Mouse (Mus musculus): Measurements from ENCODE around the gene Zpbp2. TPM values are rescaled to one million over a fixed set of nuclear protein-coding genes. Genes with fewer than 3 reads are reported as not detected.

The Zpbp2 gene
- total and polyA plus RNA-seq, 3 experiments: 0.12 to 0.58 TPM; not detected in 1

- Histone ChIP-seq H3K4me3 (ENCODE audit: control insufficient read depth in 1 of 2, insufficient read depth in 1 of 2, low read depth in 2 of 2, low read length in 2 of 2) (no peak overlapping the region), H3K27me3 (ENCODE audit: control insufficient read depth in 1 of 2, insufficient read depth in 2 of 2, low read length in 2 of 2) (peaks cover 12 to 16% of the 10 kb centered on the region in 2 experiments), H3K79me2 (ENCODE audit: control insufficient read depth, insufficient read depth, low read length, poor library complexity) (no peaks in the 10 kb centered on the region), H3K36me3 (ENCODE audit: control insufficient read depth in 1 of 2, insufficient read depth in 2 of 2, low read length in 2 of 2) (no peaks in the 10 kb centered on the region), H3K4me1 (ENCODE audit: control insufficient read depth in 1 of 2, insufficient read depth in 2 of 2, low read length in 2 of 2) (no peaks in the 10 kb centered on the region), H3K9me3 (replicated peaks; ENCODE audit: insufficient read depth, low read length) (no peaks in the 10 kb centered on the region), H3K9ac (ENCODE audit: control insufficient read depth, low read depth, low read length, poor library complexity, severe bottlenecking) (no peak overlapping the region), H3K27ac (ENCODE audit: control insufficient read depth, low read depth, low read length) (no peak overlapping the region)
- TF ChIP-seq MAZ (IDR thresholded peaks at IDR 0.05; ENCODE audit: low read depth, low read length) (no peak), ELF1 (IDR thresholded peaks at IDR 0.05; ENCODE audit: low read depth, low read length) (no peak), MYC (IDR thresholded peaks at IDR 0.05; ENCODE audit: low read depth, low read length) (no peak)
- DNase-seq (ENCODE audit: low read depth, low spot score): no peak
Observed at GRCm38 (mm10) chr11:98504926-98505325, 46.0 kb upstream of the Zpbp2 start.

GRCm38 (mm10) chr11:98509434-98509833 lies 41.5 kb upstream of the Zpbp2 start:
- no peak overlapping the region for H3K4me3 ChIP-seq (ENCODE audit: control insufficient read depth in 1 of 2, insufficient read depth in 1 of 2, low read depth in 2 of 2, low read length in 2 of 2)
- no peaks in the 10 kb centered on the region for H3K4me1 ChIP-seq (ENCODE audit: control insufficient read depth in 1 of 2, insufficient read depth in 2 of 2, low read length in 2 of 2)
- H3K27ac ChIP-seq (ENCODE audit: control insufficient read depth, low read depth, low read length): no peak overlapping the region
- no peak overlapping the region for H3K9ac ChIP-seq (ENCODE audit: control insufficient read depth, low read depth, low read length, poor library complexity, severe bottlenecking)
- DNase-seq (ENCODE audit: low read depth, low spot score): no peak
- H3K36me3 ChIP-seq (ENCODE audit: control insufficient read depth in 1 of 2, insufficient read depth in 2 of 2, low read length in 2 of 2): no peaks in the 10 kb centered on the region
- H3K79me2 ChIP-seq (ENCODE audit: control insufficient read depth, insufficient read depth, low read length, poor library complexity): no peaks in the 10 kb centered on the region
- peaks cover 7 to 17% of the 10 kb centered on the region in 2 experiments for H3K27me3 ChIP-seq (ENCODE audit: control insufficient read depth in 1 of 2, insufficient read depth in 2 of 2, low read length in 2 of 2)
- no peak for TF ChIP-seq MAX (IDR thresholded peaks at IDR 0.05; ENCODE audit: low read length)
- no peak for TF ChIP-seq MYC (IDR thresholded peaks at IDR 0.05; ENCODE audit: low read depth, low read length)
- no peaks in the 10 kb centered on the region for H3K9me3 ChIP-seq (replicated peaks; ENCODE audit: insufficient read depth, low read length)

- Histone ChIP-seq H3K27ac (ENCODE audit: control insufficient read depth, low read depth, low read length) (no peak overlapping the region), H3K9me3 (replicated peaks; ENCODE audit: insufficient read depth, low read length) (no peaks in the 10 kb centered on the region), H3K4me3 (ENCODE audit: control insufficient read depth in 1 of 2, insufficient read depth in 1 of 2, low read depth in 2 of 2, low read length in 2 of 2) (no peak overlapping the region), H3K79me2 (ENCODE audit: control insufficient read depth, insufficient read depth, low read length, poor library complexity) (no peaks in the 10 kb centered on the region), H3K27me3 (ENCODE audit: control insufficient read depth in 1 of 2, insufficient read depth in 2 of 2, low read length in 2 of 2) (peaks cover 10 to 12% of the 10 kb centered on the region in 2 experiments), H3K9ac (ENCODE audit: control insufficient read depth, low read depth, low read length, poor library complexity, severe bottlenecking) (no peak overlapping the region), H3K4me1 (ENCODE audit: control insufficient read depth in 1 of 2, insufficient read depth in 2 of 2, low read length in 2 of 2) (no peaks in the 10 kb centered on the region), H3K36me3 (ENCODE audit: control insufficient read depth in 1 of 2, insufficient read depth in 2 of 2, low read length in 2 of 2) (no peaks in the 10 kb centered on the region)
- TF ChIP-seq USF2 (IDR thresholded peaks at IDR 0.05; ENCODE audit: borderline replicate concordance in 1 of 2, insufficient read depth in 1 of 2, low read depth in 1 of 2, low read length in 2 of 2) (no peak), ELF1 (IDR thresholded peaks at IDR 0.05; ENCODE audit: low read depth, low read length) (no peak), CHD1 (IDR thresholded peaks at IDR 0.05; ENCODE audit: low read depth, low read length) (no peak), MYB (IDR thresholded peaks at IDR 0.05; ENCODE audit: low read depth, low read length) (no peak), E2F4 (IDR thresholded peaks at IDR 0.05; ENCODE audit: borderline replicate concordance, low read depth, low read length) (no peak), MAX (IDR thresholded peaks at IDR 0.05; ENCODE audit: low read length) (no peak)
- DNase-seq (ENCODE audit: low read depth, low spot score): no peak
Observed at GRCm38 (mm10) chr11:98510125-98510524, 40.8 kb upstream of the Zpbp2 start.

- TF ChIP-seq MEF2A (IDR thresholded peaks at IDR 0.05; ENCODE audit: extremely low read depth, insufficient replicate concordance, low read depth, low read length, poor library complexity, severe bottlenecking) (no peak), GABPA (IDR thresholded peaks at IDR 0.05; ENCODE audit: low read depth, low read length) (no peak), ZKSCAN1 (IDR thresholded peaks at IDR 0.05; ENCODE audit: low read depth, low read length) (no peak), UBTF (IDR thresholded peaks at IDR 0.05; ENCODE audit: borderline replicate concordance, insufficient read depth, low read depth, low read length) (no peak), TAL1 (IDR thresholded peaks at IDR 0.05; ENCODE audit: low read length) (no peak)
- peaks cover 9 to 19% of the 10 kb centered on the region in 2 experiments for H3K27me3 ChIP-seq (ENCODE audit: control insufficient read depth in 1 of 2, insufficient read depth in 2 of 2, low read length in 2 of 2)
- no peak overlapping the region for H3K27ac ChIP-seq (ENCODE audit: control insufficient read depth, low read depth, low read length)
- H3K9ac ChIP-seq (ENCODE audit: control insufficient read depth, low read depth, low read length, poor library complexity, severe bottlenecking): no peak overlapping the region
- no peak overlapping the region for H3K4me3 ChIP-seq (ENCODE audit: control insufficient read depth in 1 of 2, insufficient read depth in 1 of 2, low read depth in 2 of 2, low read length in 2 of 2)
- no peaks in the 10 kb centered on the region for H3K4me1 ChIP-seq (ENCODE audit: control insufficient read depth in 1 of 2, insufficient read depth in 2 of 2, low read length in 2 of 2)
- no peaks in the 10 kb centered on the region for H3K9me3 ChIP-seq (replicated peaks; ENCODE audit: insufficient read depth, low read length)
- no peaks in the 10 kb centered on the region for H3K36me3 ChIP-seq (ENCODE audit: control insufficient read depth in 1 of 2, insufficient read depth in 2 of 2, low read length in 2 of 2)
- H3K79me2 ChIP-seq (ENCODE audit: control insufficient read depth, insufficient read depth, low read length, poor library complexity): no peaks in the 10 kb centered on the region
- DNase-seq (ENCODE audit: low read depth, low spot score): no peak
Observed at GRCm38 (mm10) chr11:98512881-98513280, 38.0 kb upstream of the Zpbp2 start.
